ENCODE assay signal across 9 mouse cellular contexts in the genomic region with DNA sequence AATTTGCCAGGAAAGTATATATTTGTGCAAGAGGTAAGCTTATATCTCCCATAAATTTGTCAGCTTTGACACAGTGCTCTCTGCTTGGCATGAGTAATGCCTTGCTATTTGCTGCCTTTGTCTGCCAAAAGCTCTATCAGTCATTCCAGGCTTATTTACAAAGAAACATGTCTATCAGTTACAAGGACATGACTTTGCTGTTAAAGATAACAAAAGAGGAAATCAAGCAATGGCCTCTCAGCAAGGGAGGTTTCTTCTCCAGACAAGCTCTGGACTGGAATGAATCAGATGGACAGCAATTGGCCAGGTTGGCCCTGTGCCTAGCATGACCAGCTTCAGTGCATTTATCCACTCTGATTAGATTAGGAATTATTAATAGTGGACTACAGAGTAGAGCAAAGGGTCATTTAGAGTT.
DNase-seq lines count a peak whose midpoint lies in the region; ATAC-seq lines count a peak whose summit lies in the region.
"Had no signal": no experiment of that assay in that cellular context is flagged by ENCODE, and none has a peak within 500 bp of the region (broad histone marks: within the 10 kb centered on the region; RNA-seq: fewer than 3 reads in every experiment).

No protein-coding gene starts in this region.

- H3K27ac ChIP-seq in hindbrain, embryonic 15.5 days (replicated peaks): no peak overlapping the region
- H3K27ac ChIP-seq in hindbrain, embryonic 11.5 days (ENCODE audit: low read depth, low read length): no peak overlapping the region

- no peaks in the 10 kb centered on the region for H3K9me3 ChIP-seq in hindbrain, embryonic 15.5 days
- no peaks in the 10 kb centered on the region for H3K9me3 ChIP-seq in hindbrain, embryonic 11.5 days (ENCODE audit: control insufficient read depth, low read length)

- intact Hi-C loops in left cerebral cortex, postnatal 25 days (cut with DNase I): no loop called here

- H3K4me1 ChIP-seq in hindbrain, embryonic 15.5 days (replicated peaks): no peaks in the 10 kb centered on the region
- no peaks in the 10 kb centered on the region for H3K4me1 ChIP-seq in hindbrain, embryonic 11.5 days (replicated peaks; ENCODE audit: control insufficient read depth, insufficient read depth, low read length)

- no peaks in the 10 kb centered on the region for H3K27me3 ChIP-seq in hindbrain, embryonic 15.5 days
- no peaks in the 10 kb centered on the region for H3K27me3 ChIP-seq in hindbrain, embryonic 11.5 days (ENCODE audit: control insufficient read depth, insufficient read depth, low read length)

- no peaks in the 10 kb centered on the region for H3K36me3 ChIP-seq in hindbrain, embryonic 15.5 days
- H3K36me3 ChIP-seq in hindbrain, embryonic 11.5 days (ENCODE audit: control insufficient read depth, insufficient read depth, low read length): no peaks in the 10 kb centered on the region

- H3K4me3 ChIP-seq in hindbrain, embryonic 15.5 days: no peak overlapping the region
- no peak overlapping the region for H3K4me3 ChIP-seq in hindbrain, embryonic 11.5 days (ENCODE audit: low read depth, low read length)

- H3K9ac ChIP-seq in hindbrain, embryonic 15.5 days: no peak overlapping the region
- H3K9ac ChIP-seq in hindbrain, embryonic 11.5 days (ENCODE audit: low read depth, low read length): no peak overlapping the region
- H3K9ac ChIP-seq: forebrain, postnatal 0 days had no signal

- peak; percentile 48; the same call in 1 of the 2 replicates for ATAC-seq in hindbrain, embryonic 15.5 days (ENCODE audit: low FRiP score, low read depth)
- no peak for ATAC-seq in hindbrain, embryonic 11.5 days (ENCODE audit: low FRiP score)
- ATAC-seq in granulocyte monocyte progenitor cell, adult 5-6 weeks (replicated peaks; ENCODE audit: poor library complexity, severe bottlenecking): no peak
- ATAC-seq: forebrain, postnatal 0 days had no signal

- no peak for DNase-seq in hindbrain, embryonic 11.5 days (ENCODE audit: low spot score)
- peak; percentile 89 for DNase-seq in adrenal gland, adult 2 months
- peak; percentile 56 to 70 for DNase-seq in heart, adult 18-20 months
- peak; percentile 69 to 75 for DNase-seq in kidney, postnatal 4 days
- no peak for DNase-seq in spleen, adult 12 weeks (ENCODE audit: low spot score)
- DNase-seq in left cerebral cortex, postnatal 25 days (ENCODE audit: low spot score in 2 of 2): no peak
- DNase-seq: forebrain, postnatal 0 days had no signal

- no peak overlapping the region for H3K4me2 ChIP-seq in hindbrain, embryonic 15.5 days
- H3K4me2 ChIP-seq in hindbrain, embryonic 11.5 days (replicated peaks; ENCODE audit: low read depth, low read length): no peak overlapping the region

Comparison
In these comparisons a context has a peak if more than half of its experiments do, and no peak if none do; other contexts are left out.
1. DNase-seq: peak in adrenal gland, adult 2 months (single experiment), heart, adult 18-20 months (2 of 2) and kidney, postnatal 4 days (2 of 2); none in hindbrain, embryonic 11.5 days (single experiment), spleen, adult 12 weeks (single experiment) and left cerebral cortex, postnatal 25 days (0 of 2).